Mouse (Mus musculus) cerebellum, postnatal 36 days (tissue): Measurements from ENCODE around the gene Irf1.

ENCODE experiments used
- DNase-seq, 2 experiments: peaks; one replicate each; pipeline ENCODE4 v3.0.0; 2021 to 2022; ENCODE audit warnings: mixed read lengths in 2 of 2

Irf1 gene

DNA sequence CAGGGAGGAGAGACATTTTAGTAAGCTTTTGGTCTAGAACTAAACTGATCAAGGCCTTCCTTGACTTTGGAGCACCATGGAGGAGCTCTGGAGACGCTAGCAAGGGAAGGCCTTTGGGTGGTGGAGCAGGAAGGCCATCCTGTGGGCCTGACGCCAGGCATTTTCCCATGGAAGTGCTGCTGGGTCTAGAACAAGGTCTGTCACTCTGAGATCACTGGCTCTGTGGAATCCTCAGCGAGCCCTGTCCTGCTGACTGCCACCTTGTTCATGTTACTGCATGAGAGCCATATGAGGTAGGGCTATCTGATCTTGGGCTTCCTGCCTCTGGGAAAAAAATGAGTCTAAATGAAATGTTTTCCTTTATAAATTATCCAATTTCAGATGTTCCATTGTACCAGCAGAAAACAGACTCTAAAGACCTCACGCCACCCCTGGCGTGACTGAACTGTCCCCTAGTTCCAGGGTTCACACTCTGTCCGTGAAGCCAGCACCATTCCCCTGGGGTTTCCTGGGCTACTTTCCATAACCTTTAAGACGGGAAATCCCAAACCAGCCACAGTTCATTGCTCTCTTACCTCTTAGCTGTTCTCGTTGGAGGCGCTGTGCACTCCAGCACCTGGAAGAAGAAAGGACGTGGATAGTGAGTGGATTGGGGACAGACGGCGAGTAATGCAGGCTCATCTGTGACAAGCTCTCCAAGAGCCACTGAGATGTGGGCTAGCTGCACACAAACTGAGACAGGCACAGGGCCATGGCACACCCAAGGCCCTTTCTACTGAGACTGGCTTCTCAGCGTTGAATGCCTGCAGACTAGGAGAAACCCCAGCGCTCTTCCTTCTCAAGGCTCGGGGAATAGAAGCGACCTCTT, 43.4 kb downstream of the Irf1 start:
- DNase-seq = no peak

DNA sequence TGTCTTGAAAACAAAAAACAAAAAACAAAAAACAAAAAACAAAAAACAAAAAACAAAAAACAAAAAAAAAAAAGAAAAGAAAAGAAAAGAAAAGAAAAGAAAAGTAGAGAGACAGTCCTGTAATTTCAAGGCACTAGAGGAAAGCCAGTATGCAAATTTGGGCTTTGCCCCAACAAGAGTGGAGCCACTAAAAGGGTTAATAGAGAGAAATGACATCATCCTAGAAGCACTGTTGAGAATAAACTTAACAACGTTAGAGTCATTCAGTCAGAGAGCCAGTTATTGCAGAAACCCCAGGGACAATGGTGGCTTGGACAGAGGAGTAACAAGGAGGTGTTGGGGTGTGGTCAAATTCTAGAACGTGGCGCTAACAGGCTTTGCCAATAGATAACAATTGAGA, 45.0 kb downstream of the Irf1 start:
- DNase-seq = no peak

- peak; percentile 31 to 37 for DNase-seq
These were observed 47.1 kb downstream of the Irf1 start for GRCm38 (mm10) chr11:53816841-53817375.

DNA sequence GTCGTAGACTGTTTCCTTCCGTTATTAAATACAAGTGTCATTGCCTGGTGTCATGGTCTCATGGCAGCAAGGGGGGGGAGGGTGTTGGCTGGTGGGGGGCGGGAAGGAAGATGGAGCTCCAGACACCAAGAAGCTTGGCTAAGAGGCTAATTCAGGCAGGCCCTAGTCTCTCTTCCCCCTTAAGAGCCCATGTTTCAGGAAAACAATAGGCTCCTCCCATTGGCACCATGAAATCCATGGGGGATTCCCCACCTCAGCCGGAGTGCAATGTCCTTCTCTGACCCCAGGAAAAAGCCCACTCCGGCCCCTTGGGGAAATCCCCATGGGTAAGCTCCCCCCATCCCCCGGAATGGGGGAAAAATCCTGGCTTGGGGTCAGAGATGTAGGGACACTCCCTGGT, 49.0 kb downstream of the Irf1 start:
- no peak for DNase-seq

DNA sequence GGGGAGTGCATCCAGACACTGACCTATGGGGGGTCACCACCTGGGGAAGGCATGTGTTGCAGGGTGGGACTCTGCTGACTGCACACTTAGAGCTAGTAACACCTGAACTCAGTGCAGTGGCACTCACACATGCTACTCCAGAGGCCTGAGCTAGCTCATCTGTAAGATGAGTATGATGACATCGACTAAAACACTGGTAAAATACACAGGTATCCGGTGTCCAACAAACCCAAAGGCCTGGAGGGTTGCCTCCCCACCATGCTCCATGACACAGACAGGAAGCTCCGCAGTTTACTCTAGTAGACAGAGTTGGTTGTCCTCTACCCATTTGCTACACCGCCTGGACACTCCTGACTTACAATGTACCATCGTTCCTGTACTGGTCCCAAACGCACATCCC, 49.7 kb downstream of the Irf1 start:
- no peak for DNase-seq

DNA sequence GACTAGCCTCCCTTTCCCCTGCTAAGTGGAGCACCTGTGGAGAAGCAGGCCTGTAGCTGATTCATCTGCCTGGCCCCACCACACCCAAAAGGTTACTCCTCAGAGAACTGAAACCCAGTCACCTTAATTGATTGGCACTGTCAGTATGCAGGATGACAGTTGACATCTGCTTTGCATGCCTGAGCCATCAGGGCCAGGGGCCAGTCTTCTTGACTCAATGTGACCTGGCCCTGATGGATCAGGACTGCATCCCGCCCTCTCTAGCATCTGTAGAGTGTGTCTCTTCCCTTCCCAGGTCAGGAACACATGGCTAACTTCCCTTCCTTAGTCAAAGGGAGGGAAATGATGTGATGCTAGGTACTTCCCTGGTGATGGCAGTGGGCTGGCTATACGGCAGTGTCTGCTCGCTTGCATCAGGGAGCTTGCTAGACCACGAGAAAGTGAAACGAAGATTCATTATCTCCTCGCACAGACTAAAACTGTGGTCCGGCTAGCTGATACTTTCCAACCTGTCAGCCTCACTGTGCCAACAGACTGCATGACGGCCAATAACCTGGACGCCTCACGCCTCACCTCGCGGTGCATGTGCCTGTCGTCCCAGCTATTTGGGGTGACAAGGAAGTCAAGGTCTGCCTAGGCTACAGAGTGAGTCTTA, 50.8 kb downstream of the Irf1 start:
- no peak for DNase-seq

- no peak for DNase-seq
These were observed 51.6 kb downstream of the Irf1 start for GRCm38 (mm10) chr11:53821230-53821944.

GRCm38 (mm10) chr11:53821945-53822338, 52.1 kb downstream of the Irf1 start:
- no peak for DNase-seq

- DNase-seq = no peak
These were observed 55.6 kb downstream of the Irf1 start for GRCm38 (mm10) chr11:53825409-53825808.
